Mouse (Mus musculus) liver (tissue): ENCODE data around the gene Dusp5.

Experiments used
- DNase-seq: peaks from one replicate; pipeline ENCODE4 v3.0.0-alpha.2; 2020; ENCODE audit warnings: mixed read lengths

Gene Dusp5

DNA sequence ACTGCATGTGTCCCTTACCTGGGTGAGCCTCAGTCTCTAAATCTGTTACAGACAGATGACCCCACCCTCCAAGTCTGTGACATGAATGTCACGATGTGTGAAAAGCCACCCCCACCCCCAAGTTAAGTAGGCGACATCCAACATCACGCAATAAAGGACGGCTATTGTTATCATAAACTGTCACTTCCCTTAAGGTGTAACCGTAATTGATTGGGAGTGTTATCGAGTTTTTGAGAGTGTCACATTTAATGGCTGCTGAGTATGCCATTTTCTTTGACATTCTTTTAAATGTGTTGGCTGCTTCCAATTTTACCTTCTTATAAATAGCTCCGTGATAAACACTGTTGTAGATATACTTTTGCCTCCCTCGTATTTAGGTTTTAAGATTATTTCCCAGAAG, 9.4 kb upstream of the Dusp5 start:
- no peak for DNase-seq

DNA sequence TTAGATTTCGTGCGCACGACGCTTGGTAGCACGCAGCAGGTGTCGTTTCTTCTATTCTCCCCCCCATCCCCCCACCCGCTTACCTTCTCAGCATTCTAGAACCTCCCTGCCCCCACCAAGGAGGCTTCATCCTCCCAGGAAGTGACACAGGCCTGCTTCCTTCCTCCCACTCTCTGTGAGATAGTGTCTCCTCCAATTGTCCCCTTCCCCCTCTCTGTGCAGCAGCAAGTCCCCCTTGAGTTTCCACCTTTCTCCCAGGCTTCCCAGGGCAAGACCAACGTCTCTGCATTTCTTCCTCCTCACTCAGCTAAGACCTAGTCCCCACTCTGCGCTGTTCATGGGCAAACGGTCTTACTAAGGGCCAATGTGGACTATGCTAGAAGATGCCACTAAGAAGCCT, 8.9 kb upstream of the Dusp5 start:
- DNase-seq = peak; percentile 26

DNA sequence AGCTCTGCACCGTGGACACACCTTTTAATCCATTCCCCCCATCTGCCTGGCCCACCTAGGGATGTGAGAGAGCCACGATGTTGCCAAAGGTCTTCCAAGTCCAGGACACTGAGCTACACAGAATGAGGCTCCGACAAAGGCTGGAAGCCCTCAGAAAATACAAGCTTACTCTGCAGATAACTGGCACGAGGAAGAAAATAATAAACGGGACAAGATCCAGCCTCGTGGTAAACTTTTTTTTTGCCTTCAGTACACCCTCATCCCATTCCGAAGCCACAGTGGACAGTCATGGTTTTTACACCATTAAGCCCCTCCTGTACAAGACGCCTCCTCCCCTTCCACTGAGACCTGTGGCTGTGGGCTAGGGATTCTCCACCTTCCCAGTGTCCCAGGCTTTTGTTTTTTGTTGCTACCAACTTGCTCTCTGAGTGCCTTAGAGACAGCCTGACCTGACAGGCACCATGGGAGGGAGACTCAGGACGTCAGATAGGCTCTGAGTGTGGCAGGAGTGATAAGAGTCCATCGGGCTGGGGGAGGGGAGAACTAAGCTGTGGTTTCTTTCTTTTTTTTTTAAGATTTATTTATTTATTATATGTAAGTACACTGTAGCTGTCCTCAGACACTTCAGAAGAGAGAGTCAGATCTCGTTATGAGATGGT, 7.6 kb upstream of the Dusp5 start:
- peak; percentile 59 for DNase-seq

DNA sequence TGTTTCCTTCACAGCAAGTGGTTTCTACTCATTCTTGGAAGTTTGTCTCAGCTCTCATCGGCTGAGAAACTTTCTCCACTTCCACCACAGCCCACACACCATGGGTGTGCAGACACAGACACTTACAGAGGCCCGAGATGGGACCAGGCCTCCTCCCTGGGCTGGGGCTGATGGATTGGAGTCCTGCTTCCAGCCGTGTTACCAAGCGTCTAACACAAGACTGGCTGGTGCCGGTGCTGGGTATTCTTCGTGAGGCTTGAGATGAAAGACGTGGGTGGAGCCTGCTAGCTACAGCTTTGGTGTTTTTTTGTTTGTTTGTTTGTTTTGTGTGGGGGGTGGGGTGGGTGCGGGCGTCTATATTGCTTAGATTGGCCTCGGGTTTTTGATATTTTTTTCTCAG, 1.4 kb upstream of the Dusp5 start:
- no peak for DNase-seq

DNA sequence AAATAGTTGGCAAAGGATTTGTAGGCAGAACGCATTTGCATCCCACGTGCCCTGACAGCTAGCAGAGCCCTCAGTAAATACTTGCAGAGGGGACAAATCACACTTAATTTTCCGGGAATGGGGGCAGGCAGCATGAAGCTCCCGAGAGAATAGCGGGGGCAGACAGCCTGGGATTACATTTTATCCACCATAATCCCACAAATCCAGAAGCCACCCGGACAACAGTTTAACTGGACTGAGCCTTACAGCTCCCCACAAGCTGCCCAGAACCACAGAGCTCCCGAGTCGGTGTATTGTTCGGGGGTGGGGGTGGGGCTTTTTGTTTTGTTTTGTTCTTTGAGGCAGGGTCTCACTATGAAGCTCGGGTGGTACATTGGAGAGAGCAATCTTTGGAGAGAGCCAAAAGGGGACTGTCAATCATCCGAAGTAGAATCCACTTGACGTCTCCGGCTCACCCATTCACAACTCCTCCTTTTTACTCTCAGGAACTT, 733 bp upstream of the Dusp5 start:
- no peak for DNase-seq

DNA sequence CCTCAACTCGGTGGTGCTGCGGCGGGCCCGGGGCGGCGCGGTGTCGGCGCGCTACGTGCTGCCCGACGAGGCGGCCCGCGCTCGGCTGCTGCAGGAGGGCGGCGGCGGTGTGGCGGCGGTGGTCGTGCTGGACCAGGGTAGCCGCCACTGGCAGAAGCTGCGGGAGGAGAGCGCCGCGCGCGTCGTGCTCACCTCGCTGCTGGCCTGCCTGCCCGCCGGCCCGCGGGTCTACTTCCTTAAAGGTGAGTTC, 471 bp downstream of the Dusp5 start:
- DNase-seq = no peak

DNA sequence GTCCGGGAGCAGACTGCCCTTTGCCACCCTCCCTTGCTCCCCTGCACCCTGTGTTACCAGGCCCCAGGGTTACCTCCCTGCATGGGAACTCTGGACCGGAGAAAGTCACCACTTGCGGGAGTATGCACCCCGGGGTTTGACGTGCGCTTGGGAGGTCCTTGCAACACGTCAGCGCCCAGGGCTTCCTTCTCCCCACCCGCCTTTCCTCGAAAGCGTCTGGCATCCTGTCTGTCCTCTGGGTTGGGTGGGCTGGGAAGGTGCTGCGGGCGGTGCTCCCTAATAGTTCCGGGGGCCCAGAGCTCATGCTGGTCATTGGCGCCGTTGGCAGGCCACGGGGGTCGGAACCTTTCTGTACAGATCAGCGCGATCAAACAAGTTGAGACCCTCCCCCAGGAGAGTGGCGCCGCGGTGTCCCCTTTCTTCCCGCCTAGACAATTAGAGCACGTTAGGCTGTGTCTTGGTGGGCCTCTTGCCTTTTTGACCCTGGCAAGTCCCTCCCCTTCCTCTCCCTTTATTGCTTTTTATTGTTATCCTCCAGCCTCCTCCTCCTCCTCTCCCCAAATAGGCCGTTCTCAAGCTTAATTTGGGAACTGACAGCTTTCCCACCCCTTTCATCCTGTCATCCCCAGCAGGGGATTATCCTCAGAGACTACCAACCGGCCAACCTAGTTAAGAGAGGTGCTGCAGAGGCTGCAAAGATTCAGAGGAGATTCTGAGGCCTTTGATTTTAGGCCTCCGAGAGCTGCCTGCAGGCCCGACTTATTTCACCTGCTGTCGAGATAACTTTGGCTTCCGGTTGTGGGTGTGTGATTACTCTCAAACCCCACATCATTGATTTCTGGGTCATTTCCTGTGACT, 1.0 kb downstream of the Dusp5 start:
- no peak for DNase-seq

DNA sequence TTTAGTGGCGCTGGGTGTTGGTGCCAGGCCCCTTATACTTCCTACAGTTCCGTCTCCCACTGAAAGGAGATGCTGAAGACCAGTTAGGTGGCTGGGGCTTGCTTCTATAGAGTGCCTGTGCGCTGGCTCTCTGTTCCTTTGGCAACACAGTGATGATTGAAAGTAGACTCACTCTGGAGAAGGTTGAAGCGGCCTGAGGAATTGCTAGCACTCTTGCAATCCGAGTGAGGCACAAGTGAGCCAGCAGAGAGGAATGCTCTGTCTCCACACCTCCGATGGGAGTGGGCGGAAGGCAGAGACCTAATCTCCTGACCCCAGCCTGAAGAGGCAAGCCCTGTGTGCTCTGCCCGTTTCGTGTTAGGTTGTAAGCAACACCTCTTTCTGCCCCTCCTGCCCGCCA, 2.5 kb downstream of the Dusp5 start:
- no peak for DNase-seq

DNA sequence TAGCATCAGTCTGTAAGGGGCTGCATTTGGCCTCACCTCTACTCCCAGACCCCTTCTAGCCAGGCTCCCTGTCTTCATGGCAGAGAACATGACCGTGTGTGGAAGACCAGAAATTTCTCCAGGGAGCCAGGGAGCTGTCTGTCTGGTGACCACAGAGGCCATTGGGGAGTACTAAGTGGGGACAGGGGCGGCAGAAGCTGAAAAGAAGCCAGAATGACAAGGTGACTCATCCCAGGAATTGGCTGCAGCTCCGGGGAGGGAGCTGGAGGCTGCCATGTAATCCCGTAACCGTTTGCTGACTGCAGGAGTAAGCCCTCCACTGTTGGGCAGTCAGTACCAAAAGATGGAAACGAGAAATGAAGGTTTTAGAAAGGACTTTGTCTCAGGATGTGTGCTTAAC, 3.1 kb downstream of the Dusp5 start:
- DNase-seq = no peak

DNA sequence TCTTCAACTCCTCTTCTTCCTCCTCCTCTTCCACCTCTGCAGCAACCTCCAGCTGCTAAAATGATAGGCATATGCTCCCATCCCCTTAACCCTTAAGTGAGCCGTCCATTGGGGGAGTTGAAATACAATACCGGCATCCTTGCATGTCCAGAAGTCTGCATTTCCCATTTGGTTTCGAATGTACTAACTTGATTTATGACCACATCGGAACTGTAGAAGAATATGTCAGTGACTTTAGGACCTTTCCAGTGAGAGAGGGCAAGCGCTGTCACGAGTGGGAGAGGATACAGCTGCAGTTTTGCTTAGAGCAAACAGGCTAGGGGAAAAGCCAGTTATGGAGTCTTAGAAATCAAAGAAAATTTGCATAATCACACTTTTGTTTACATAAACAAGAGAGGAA, 3.8 kb downstream of the Dusp5 start:
- DNase-seq = no peak

DNA sequence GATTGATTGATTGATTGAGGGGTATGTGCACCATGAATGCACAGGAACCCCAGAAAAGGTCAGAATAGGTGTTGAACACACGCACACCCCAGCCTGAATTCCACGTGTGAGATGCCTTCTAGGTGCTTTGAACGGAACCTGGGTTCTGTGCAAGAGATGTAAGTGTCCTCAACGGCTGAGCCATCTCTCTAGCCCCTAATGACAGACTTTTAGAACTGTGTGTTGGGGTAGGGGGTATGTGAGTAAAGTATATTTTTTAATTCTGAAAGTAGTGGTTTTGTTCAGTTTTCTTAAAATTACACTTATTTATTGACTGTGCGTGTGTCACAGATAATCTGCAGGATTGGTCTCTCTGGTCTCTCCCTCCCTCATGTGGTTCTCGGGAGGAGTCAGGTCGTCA, 4.3 kb downstream of the Dusp5 start:
- no peak for DNase-seq

DNA sequence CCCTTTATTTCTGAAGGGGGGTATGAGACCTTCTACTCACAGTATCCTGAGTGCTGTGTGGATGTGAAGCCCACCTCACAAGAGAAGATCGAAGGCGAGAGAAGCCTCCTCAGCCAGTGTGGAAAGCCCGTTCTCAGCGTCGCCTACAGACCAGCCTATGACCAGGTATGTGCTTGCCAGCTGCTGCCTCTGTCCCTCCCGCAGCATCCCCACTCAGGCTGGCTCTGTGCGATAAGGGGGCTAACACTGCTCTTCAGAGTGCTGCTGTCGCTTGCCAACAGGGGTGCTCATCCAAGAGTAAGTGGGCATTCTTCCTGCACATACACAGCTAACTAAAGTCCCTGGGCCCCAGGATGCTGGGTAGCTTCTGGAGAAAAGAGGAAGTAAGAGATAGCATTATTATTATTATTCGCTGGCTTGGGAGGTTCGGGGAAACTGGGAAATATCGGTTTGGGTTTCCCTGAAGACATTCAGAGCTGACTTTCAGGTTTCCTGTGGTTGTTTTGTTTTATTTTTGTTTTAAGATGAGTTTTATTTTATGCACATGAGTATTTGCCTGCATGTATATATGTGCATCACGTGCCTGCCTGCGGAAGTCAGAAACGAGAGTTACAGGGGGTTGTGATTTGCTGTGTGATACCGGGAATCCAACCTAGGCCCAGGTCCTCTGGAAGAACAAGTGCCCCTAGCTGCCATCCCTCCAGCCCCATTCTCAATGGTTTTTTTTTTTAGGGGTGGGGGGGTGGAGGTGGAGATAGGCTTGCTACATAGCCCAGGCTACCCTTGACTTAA, 5.1 kb downstream of the Dusp5 start:
- DNase-seq = no peak

DNA sequence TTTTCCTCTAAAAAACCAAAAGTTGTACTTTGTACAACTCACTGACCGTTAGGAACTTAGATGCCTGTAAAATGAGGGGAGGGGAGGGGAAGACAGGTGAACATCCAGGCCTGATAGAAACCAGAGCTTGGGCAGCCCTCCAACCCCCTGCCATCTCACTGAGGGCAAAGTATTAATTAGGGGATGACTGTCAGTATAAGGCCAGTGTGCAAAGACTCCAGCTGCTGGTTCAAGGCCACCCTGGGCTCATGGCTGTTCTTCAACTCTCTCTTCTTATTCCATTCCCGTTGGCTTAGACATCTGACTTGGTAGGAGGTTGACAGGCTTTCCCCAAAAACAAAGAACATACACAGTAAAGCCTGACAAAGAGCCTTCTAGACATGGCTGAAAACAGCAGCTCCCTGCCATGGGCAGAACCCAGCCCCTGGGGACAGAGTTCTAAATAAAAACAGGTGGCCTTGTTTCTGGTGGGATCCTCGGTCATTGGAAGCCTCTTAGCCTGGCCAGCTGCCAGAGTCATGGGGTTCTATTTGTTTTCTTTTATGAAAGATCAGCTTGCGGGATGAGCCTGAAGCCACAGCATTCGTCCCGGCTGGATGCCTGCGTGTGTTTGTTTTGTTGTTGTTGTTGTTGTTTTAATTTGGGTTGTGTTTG, 6.0 kb downstream of the Dusp5 start:
- no peak for DNase-seq

DNA sequence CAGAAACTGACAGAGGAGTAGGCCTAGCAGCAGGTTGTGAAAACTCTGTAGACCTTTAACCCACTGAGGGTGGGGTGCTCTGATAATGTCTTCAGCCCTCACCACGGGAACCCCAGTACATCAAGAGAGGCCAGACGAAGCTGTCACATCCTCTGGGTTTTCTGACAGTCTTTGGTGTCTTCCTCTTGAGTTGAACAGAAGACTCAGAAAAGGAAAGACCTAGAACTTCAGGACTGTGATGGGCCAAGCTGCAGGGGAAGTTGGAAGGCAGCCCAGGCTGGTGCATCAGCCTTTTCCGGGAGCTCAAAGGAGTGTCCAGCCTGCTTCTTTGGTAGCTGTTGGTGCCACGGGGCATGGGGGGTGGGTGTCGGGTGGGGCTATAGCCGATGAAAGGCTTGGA, 6.5 kb downstream of the Dusp5 start:
- DNase-seq = no peak

DNA sequence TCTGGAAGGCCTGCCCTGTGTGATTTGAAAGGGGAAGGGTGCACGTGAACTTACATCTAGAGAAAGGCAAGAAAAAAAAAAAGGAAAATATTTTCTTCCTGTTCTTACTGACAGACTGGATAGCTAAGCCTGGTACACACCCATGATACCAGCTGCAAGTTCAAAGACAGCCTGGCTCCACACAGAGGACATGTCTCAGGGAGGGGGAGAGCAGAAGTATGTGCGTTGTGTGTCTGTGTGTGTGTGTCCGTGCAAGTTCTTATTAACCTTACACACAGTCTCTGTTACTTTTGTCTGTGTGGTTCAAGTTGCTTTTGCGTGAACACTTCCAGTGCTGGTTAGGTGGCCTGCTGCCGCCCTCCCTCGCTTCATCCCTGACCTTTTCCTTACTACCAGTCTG, 7.3 kb downstream of the Dusp5 start:
- no peak for DNase-seq

DNA sequence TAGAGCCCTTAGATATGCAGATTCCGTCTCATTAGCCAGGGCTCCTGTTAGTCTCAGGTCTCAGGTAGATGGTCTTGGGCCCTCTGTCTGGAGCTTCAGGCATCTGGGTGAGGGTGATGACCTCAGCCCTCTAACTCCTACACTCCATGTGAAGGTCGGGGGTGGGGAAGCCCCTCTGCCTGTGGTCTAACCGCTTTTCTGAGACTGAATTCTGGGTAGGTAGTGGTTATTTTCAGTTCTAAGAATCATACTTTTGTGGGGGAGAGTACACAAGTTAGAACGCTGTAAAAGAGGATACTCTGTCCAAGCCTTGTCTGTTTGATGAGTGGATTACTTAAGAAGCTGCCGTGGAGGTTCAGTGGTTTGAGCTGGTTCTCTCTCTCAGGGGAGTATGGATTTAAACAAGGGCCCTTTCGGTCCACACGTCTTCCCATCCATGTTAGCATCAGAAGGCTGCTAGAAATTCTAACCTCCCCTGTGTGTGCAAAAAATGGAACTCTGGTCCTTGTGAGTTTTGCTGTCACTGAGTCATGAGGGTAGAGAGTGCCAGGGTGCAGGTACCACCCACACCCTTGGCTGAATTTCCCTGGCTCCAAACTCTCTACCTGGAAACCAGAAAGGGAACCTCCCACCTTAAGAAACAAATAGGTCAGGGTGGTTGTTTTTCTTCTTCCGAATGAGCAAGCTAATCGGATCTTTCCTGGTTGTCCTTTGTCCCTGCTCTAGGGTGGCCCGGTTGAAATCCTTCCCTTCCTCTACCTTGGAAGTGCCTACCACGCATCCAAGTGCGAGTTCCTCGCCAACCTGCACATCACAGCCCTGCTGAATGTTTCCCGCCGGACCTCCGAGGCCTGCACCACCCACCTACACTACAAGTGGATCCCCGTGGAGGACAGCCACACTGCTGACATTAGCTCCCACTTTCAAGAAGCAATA, 8.1 kb downstream of the Dusp5 start:
- no peak for DNase-seq

DNA sequence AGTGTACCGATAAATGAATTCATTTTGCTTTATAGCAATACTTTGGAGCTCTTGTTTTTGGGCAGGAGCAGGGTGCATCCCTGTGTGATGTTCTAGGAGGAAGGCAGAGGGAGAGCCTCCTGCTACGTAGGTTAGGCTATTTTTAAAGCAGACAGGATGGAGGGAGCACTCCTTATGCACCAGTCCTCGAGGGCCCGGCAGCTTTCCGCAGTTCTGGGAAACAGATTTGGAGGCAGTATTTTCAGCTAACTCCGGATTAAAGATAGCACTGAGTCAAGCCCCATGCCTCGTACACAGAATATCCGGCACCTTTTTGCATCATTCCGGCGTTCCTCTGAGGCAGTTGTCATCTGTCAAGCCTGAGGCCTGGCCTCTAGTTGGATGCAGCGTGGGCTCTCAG, 9.1 kb downstream of the Dusp5 start:
- DNase-seq = no peak

DNA sequence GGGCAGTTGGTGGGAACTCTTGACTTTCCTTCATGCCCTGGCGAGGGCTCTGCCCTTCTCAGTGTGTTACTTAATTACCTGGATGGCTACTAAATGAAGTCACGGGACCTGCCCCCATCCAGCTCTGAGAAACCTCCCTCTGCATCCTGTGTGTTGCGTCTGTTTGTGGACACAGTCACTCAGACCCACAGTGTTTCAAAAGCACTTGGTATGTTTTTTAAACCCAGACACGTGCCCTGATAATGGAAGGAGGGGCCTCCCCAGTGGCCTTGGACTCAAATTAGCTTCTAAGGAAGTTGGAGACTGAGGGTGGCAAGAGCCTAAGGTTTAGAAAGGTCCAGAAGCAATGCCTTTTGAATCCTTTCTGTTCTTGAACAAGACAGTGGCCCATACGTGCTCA, 9.9 kb downstream of the Dusp5 start:
- no peak for DNase-seq

DNA sequence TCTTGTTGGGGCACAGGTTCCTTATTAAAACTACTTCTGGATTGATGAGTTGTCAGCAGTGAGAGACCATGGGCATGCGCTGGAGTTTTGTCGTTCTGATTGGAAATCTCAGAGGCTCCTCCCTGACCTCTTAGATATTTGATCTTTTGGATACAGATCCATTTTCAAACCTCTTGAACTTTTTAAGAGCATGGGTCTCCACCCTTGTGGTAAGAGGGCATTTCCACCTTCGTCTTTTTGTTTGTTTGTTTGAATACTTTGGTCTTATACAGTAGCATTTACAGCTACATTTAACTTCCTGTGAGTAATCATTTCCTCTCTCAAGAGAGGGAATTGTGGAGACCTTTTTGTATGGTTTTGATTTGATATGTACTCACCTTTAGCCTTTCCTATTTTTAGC, 10.4 kb downstream of the Dusp5 start:
- no peak for DNase-seq

DNA sequence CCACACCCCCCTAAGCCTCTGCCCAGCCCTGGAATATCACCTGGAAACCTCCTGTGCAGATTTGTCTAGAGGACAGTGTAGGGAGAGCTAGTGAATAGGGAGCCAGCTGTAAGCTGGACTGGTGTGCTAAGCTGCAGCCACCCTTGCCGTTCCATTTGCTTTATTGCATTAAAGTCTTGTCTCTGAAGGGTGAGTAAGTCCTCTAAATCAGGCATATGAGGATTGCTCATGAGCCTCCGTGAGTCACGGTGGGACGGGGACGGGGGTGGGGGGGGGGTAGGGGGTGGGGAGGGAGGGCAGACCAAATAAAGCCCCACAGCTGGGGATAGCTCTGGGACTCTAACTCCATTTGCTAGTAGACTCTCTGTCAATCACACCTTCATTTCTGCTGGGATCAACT, 14.7 kb downstream of the Dusp5 start:
- no peak for DNase-seq

DNA sequence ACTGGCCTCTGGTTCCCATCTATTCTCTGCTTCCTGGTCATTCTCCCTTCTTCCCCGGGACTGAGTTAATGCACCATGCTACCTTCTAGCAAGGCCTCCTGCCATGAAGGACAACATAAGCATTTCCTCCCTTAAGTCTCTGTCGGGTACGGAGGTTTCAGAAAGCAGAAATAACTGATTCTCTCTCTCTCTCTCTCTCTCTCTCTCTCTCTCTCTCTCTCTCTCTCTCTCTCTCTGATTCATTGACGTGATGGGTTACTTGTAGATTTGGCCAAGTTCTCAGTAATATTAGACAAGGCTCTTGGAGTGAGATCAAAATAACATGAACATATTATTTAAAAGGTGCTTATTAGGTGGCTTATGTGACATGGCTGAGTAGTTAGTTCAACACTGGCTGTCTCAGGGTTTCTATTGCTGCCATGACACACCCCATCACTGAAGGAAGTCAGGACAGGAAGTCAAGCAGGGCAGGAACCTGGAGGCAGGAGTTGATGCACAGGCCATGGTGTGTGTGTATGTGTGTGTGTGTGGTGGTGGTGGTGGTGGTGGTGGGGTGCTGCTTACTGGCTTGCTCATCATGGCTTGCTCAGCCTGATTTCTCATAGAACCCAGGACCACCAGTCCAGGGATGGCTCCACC, 16.1 kb downstream of the Dusp5 start:
- no peak for DNase-seq

DNA sequence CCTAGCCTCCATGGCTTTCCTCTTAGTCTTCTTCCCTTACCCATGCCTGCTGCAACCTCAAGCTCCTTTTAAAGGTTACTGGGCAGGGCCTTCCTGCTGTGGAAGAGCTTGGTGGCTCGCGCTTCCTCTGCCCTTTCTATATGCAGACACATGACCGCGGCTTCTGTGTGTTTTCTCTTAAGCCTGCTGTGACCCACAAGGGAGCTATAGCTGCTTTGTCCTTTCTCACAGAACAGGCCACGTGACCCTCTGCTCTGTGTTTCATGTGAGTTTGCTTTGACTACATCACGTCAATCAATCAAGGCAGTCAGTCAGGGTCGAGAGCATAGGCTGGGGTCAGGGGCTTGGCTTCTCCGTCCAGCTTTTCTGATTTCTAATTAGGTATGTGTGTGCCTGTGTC, 18.7 kb downstream of the Dusp5 start:
- no peak for DNase-seq
